Mouse (Mus musculus) limb, embryonic 15.5 days (tissue): ENCODE results near the gene Adarb1. TPM values are rescaled to one million over a fixed set of nuclear protein-coding genes. Genes with fewer than 3 reads are reported as not detected.

ENCODE experiments used
- ATAC-seq: fragments of 200-750 bp; cut with Nextera tagmentation; 2 replicates; pipeline ENCODE4 v1.8.0; 2017; ENCODE audit warnings: low read depth, moderate TSS enrichment; ENCODE audit not compliant: insufficient number of reproducible peaks, low FRiP score, low TSS enrichment
- H3K27ac ChIP-seq: fragments of 300-500 bp; sonication (generic); 2 replicates; pipeline ENCODE4 v1.5.1; 2015; ENCODE audit warnings: moderate library complexity, mild to moderate bottlenecking, inconsistent platforms
- H3K27me3 ChIP-seq: fragments of 300-500 bp; sonication (generic); 2 replicates; pipeline ENCODE4 v1.6.1; 2015; ENCODE audit warnings: inconsistent platforms
- H3K36me3 ChIP-seq: fragments of 300-500 bp; sonication (generic); 2 replicates; pipeline ENCODE4 v1.6.1; 2015; ENCODE audit warnings: inconsistent platforms
- H3K4me1 ChIP-seq: fragments of 300-500 bp; sonication (generic); 2 replicates; pipeline ENCODE4 v1.6.1; 2015; ENCODE audit warnings: inconsistent platforms
- H3K4me2 ChIP-seq: fragments of 300-500 bp; sonication (generic); 2 replicates; pipeline ENCODE4 v1.6.1; 2015; ENCODE audit warnings: mild to moderate bottlenecking, inconsistent platforms
- H3K4me3 ChIP-seq: fragments of 300-500 bp; sonication (generic); 2 replicates; pipeline ENCODE4 v1.5.1; 2015; ENCODE audit warnings: mild to moderate bottlenecking, inconsistent platforms
- H3K9ac ChIP-seq: fragments of 300-500 bp; sonication (generic); 2 replicates; pipeline ENCODE4 v1.6.1; 2015; ENCODE audit warnings: inconsistent platforms
- H3K9me3 ChIP-seq: fragments of 300-500 bp; sonication (generic); 2 replicates; pipeline ENCODE4 v1.6.1; 2016; ENCODE audit warnings: inconsistent platforms
- WGBS: fragments of 180-500 bp; shearing (Covaris S2); methylation state at CpG from one replicate; pipeline ENCODE4 v1.1.7; 2015; 5-methylcytosine and 5-hydroxymethylcytosine counted together
- polyA plus RNA-seq: library from polyadenylated mRNA; unstranded; fragments of >200 nt; fragmentation: Nextera tagmentation; extraction: Ambion mirVana; gene quantifications from 2 replicates; pipeline ENCODE4 v1.2.1, GENCODE M21; 2015

Adarb1 gene
- polyA plus RNA-seq, 1 experiment from 2014 or later = 4.8 TPM

DNA sequence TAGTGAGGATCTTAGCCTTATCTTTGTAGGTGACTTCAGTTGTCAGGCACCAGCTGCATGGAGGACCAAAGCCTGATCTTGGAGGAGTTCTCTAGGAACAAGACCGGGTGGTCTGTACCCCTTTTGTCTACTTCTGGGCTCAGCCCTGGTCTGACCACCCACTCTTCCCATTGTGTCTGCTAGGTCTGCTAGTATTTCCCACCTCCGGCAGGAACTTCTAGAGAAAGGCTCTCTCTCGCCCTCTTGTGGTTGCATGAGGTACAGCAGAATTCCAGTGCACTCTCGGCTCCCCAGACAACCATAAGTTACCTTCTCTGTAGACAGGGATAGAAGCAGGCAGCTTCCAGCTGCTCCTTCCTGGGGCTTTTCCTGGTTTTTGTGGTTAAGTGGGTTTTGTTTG lies 165.3 kb downstream of the Adarb1 start:
- H3K27ac ChIP-seq = peak overlapping the region; percentile 69; the same call in 1 of the 2 replicates
- no peaks in the 10 kb centered on the region for H3K9me3 ChIP-seq
- H3K4me3 ChIP-seq = no peak overlapping the region
- no peak for ATAC-seq
- no peak overlapping the region for H3K9ac ChIP-seq
- no peak overlapping the region for H3K4me2 ChIP-seq
- H3K4me1 ChIP-seq = peaks cover 36% of the 10 kb centered on the region
- H3K36me3 ChIP-seq = no peaks in the 10 kb centered on the region
- H3K27me3 ChIP-seq = 0 out of 2 replicates have a peak, but pooled peaks cover 3% of the 10 kb centered on the region
- 1% methylated on average over 4 of the region's 4 CpGs for WGBS

DNA sequence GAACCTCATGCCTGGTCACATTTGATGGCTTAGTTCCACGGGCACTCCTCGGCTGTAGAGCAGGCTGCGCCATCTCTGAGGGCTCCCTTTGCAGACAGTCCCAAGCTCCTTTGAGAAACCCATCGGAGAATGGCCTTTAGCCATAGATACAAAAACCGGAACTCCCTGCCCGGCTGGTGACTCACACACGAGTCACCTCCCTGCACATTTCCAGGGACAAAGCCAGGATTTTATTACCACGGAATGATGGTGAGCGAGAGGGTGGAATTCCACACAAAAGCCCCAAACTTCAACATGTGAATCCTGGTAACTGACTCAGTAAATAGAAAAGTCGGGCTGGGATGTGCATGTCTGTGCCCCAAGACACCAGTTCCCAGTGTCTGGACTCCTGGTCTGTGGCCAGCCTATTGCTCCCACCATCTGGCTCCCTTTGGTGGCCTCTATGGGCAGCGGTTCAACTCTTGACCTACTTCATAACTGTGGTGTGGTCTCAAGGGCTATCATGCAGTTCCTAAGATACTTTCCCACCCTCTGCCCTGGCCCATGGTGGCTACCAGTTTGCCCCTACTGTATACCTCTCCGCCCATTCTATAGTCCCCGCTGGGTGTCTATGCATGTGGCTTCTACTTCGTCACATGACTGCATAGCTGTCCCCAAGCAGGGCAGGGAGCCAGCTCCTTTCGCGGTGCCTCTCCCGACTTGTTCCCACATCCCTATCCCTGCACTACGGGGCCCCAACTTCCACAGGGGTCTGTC lies 166.1 kb downstream of the Adarb1 start:
- Histone ChIP-seq H3K4me2 (0 out of 2 replicates have a peak overlapping the region, but pooled peaks have one; percentile 12), H3K9ac (no peak overlapping the region), H3K27ac (peak overlapping the region; percentile 69), H3K27me3 (0 out of 2 replicates have a peak, but pooled peaks cover 3% of the 10 kb centered on the region), H3K4me1 (peaks cover 36% of the 10 kb centered on the region), H3K9me3 (no peaks in the 10 kb centered on the region), H3K36me3 (no peaks in the 10 kb centered on the region), H3K4me3 (no peak overlapping the region)
- ATAC-seq = no peak
- WGBS = 49% methylated on average over 18 of the region's 18 CpGs

DNA sequence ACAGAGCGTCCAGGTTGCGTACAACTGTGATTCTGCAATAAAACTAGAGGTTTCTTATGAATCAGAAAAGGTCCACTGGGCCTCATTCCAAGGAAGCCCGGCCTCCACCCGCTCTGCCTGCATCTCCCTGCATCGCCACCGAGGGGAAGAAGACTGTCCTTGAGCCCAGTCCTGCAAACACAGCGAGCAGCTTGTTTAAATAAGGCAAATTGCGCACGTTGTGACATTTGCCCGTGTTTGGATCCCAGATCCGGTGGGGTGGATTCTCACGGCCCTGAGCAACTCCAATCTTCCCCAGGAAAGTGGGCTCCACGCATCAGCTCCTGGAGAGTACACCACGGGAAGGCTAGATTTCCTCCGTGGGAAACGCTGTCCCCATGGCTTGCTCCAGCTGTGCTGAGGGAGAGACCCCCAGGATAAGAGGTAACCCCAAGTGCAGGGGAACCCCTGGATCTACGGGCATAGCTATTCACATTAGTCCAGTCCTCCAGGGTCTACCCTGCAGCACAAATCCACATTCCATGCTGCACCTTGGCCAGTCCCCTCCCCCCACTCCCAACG lies 166.8 kb downstream of the Adarb1 start:
- no peak overlapping the region for H3K9ac ChIP-seq
- peak overlapping the region; percentile 69 for H3K27ac ChIP-seq
- 0 out of 2 replicates have a peak, but pooled peaks cover 3% of the 10 kb centered on the region for H3K27me3 ChIP-seq
- no peak for ATAC-seq
- no peaks in the 10 kb centered on the region for H3K36me3 ChIP-seq
- no peaks in the 10 kb centered on the region for H3K9me3 ChIP-seq
- H3K4me1 ChIP-seq = peaks cover 36% of the 10 kb centered on the region
- 42% methylated on average over 18 of the region's 18 CpGs for whole genome bisulfite sequencing
- no peak overlapping the region for H3K4me3 ChIP-seq
- H3K4me2 ChIP-seq = 0 out of 2 replicates have a peak overlapping the region, but pooled peaks have one; percentile 12

DNA sequence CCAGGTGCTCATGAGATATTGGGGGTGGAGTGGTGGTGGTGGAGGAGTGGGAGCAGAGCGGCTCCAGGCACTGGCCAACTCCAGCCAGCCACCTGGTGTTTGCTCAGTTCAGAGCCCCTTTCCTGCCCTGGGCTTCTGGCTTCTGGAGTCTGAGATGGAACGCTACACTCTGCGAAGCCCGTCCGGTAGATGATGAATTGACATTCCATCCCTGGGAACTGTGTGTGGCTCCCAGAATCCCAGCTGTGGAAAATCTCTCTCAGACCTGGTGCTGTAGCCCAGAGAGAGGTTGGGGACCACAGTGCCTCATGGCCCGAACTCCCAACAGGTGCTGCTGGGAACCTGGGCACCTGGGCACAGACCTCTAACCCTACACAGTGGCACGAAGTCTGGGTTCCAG lies 170.4 kb downstream of the Adarb1 start:
- H3K36me3 ChIP-seq = no peaks in the 10 kb centered on the region
- H3K9ac ChIP-seq = no peak overlapping the region

GRCm38 (mm10) chr10:77247048-77247447 lies 171.0 kb downstream of the Adarb1 start:
- no peaks in the 10 kb centered on the region for H3K9me3 ChIP-seq
- no peak overlapping the region for H3K9ac ChIP-seq
- H3K4me1 ChIP-seq = peaks cover 18% of the 10 kb centered on the region
- 81% methylated on average over 5 of the region's 5 CpGs for WGBS
- H3K36me3 ChIP-seq = no peaks in the 10 kb centered on the region
- no peak overlapping the region for H3K4me2 ChIP-seq
- ATAC-seq = no peak
- no peak overlapping the region for H3K27ac ChIP-seq
- H3K27me3 ChIP-seq = 0 out of 2 replicates have a peak, but pooled peaks cover 3% of the 10 kb centered on the region
- H3K4me3 ChIP-seq = no peak overlapping the region

More for the DNA sequence above, 170.4 kb downstream of the Adarb1 start:
- no peak overlapping the region for H3K27ac ChIP-seq
- no peak overlapping the region for H3K4me3 ChIP-seq
- no peak overlapping the region for H3K4me2 ChIP-seq
- 0 out of 2 replicates have a peak, but pooled peaks cover 3% of the 10 kb centered on the region for H3K27me3 ChIP-seq
- H3K9me3 ChIP-seq = no peaks in the 10 kb centered on the region
- peaks cover 24% of the 10 kb centered on the region for H3K4me1 ChIP-seq
- 52% methylated on average over 7 of the region's 7 CpGs for WGBS
- ATAC-seq = no peak; the same call in 1 of the 2 replicates

- H3K4me2 ChIP-seq = no peak overlapping the region
- 90% methylated on average over 6 of the region's 6 CpGs for WGBS
- no peak for ATAC-seq
These were observed 173.3 kb downstream of the Adarb1 start for GRCm38 (mm10) chr10:77244777-77245176.

GRCm38 (mm10) chr10:77243572-77244161 lies 174.4 kb downstream of the Adarb1 start:
- Histone ChIP-seq H3K27me3 (no peaks in the 10 kb centered on the region), H3K4me1 (no peaks in the 10 kb centered on the region), H3K36me3 (no peaks in the 10 kb centered on the region), H3K4me2 (no peak overlapping the region), H3K27ac (no peak overlapping the region), H3K9me3 (no peaks in the 10 kb centered on the region), H3K9ac (no peak overlapping the region), H3K4me3 (no peak overlapping the region)
- ATAC-seq = no peak
- 65% methylated on average over 11 of the region's 11 CpGs for WGBS

More at GRCm38 (mm10) chr10:77244777-77245176, 173.3 kb downstream of the Adarb1 start:
- Histone ChIP-seq H3K9me3 (no peaks in the 10 kb centered on the region), H3K4me3 (no peak overlapping the region), H3K4me1 (no peaks in the 10 kb centered on the region), H3K36me3 (no peaks in the 10 kb centered on the region), H3K27ac (no peak overlapping the region), H3K9ac (no peak overlapping the region), H3K27me3 (no peaks in the 10 kb centered on the region)

GRCm38 (mm10) chr10:77242871-77243270 lies 175.2 kb downstream of the Adarb1 start:
- no peak for ATAC-seq
- no peaks in the 10 kb centered on the region for H3K9me3 ChIP-seq
- H3K4me1 ChIP-seq = no peaks in the 10 kb centered on the region
- H3K27ac ChIP-seq = no peak overlapping the region
- no peak overlapping the region for H3K4me3 ChIP-seq
- no peaks in the 10 kb centered on the region for H3K36me3 ChIP-seq
- no peak overlapping the region for H3K4me2 ChIP-seq
- 84% methylated on average over 14 of the region's 14 CpGs for whole genome bisulfite sequencing
- H3K27me3 ChIP-seq = no peaks in the 10 kb centered on the region
- H3K9ac ChIP-seq = no peak overlapping the region

GRCm38 (mm10) chr10:77242396-77242795 lies 175.7 kb downstream of the Adarb1 start:
- Histone ChIP-seq H3K4me2 (no peak overlapping the region), H3K9ac (no peak overlapping the region), H3K36me3 (no peaks in the 10 kb centered on the region), H3K27ac (no peak overlapping the region), H3K9me3 (no peaks in the 10 kb centered on the region), H3K27me3 (no peaks in the 10 kb centered on the region), H3K4me3 (no peak overlapping the region), H3K4me1 (no peaks in the 10 kb centered on the region)
- ATAC-seq = no peak
- 82% methylated on average over 3 of the region's 3 CpGs for WGBS

- Histone ChIP-seq H3K9ac (no peak overlapping the region), H3K4me2 (no peak overlapping the region), H3K4me1 (no peaks in the 10 kb centered on the region), H3K27ac (no peak overlapping the region), H3K4me3 (no peak overlapping the region), H3K27me3 (no peaks in the 10 kb centered on the region), H3K9me3 (no peaks in the 10 kb centered on the region), H3K36me3 (no peaks in the 10 kb centered on the region)
- no peak for ATAC-seq
- 80% methylated on average over 8 of the region's 8 CpGs for WGBS
These were observed 177.3 kb downstream of the Adarb1 start for GRCm38 (mm10) chr10:77240764-77241163.
